Mouse (Mus musculus) olfactory bulb, adult 2 months (tissue): Measurements from ENCODE around the gene Slco6c1.

Experiments used
- CTCF ChIP-seq: fragments of 200-500 bp; IDR thresholded peaks from 2 replicates; pipeline ENCODE4 v1.5.1; 2012; ENCODE audit warnings: low read depth, mild to moderate bottlenecking, low read length, moderate library complexity; ENCODE audit not compliant: insufficient read depth
- POLR2A ChIP-seq: fragments of 200-500 bp; IDR thresholded peaks from 2 replicates; pipeline ENCODE4 v1.6.1; 2012; ENCODE audit warnings: mild to moderate bottlenecking, low read depth, low read length, moderate library complexity; ENCODE audit not compliant: insufficient read depth

- TF ChIP-seq CTCF (no peak), POLR2A (no peak)
Measured at GRCm38 (mm10) chr1:97128201-97128600, at the start of gene Slco6c1.
